Mouse (Mus musculus): ENCODE data around the gene Ip6k1. TPM values are rescaled to one million over a fixed set of nuclear protein-coding genes. Genes with fewer than 3 reads are reported as not detected.

The Ip6k1 gene
- total and polyA plus RNA-seq, 2 experiments from 2014 or later = 25.4 to 102 TPM

GRCm38 (mm10) chr9:108056361-108057261, 54.3 kb downstream of the Ip6k1 start:
- H3K27ac ChIP-seq (ENCODE audit: low read depth) = peak overlapping the region; percentile 27; the same call in 1 of the 2 replicates
- no peaks in the 10 kb centered on the region for H3K27me3 ChIP-seq (ENCODE audit: control insufficient read depth, insufficient read depth, low read length)
- no peak overlapping the region for H3K4me2 ChIP-seq (ENCODE audit: low read depth, low read length)
- no peak overlapping the region for H3K9ac ChIP-seq (replicated peaks; ENCODE audit: low read depth, low read length)
- no peaks in the 10 kb centered on the region; the same call in 1 of the 2 replicates for H3K4me1 ChIP-seq (ENCODE audit: control insufficient read depth, insufficient read depth)
- TF ChIP-seq CTCF (IDR thresholded peaks at IDR 0.05; ENCODE audit: low read depth) (no peak), EP300 (IDR thresholded peaks at IDR 0.05; ENCODE audit: low read depth) (no peak)
- H3K4me3 ChIP-seq (ENCODE audit: low read depth, low read length) = no peak overlapping the region
- peaks cover 67% of the 10 kb centered on the region for H3K36me3 ChIP-seq (replicated peaks; ENCODE audit: control insufficient read depth, insufficient read depth, low read length)
- 84% methylated on average over 28 of the region's 28 CpGs for WGBS
- no peaks in the 10 kb centered on the region for H3K9me3 ChIP-seq (replicated peaks; ENCODE audit: control insufficient read depth, low read length)
- ATAC-seq (ENCODE audit: insufficient read depth, low read depth) (no peak), DNase-seq (ENCODE audit: low spot score) (no peak)

DNA sequence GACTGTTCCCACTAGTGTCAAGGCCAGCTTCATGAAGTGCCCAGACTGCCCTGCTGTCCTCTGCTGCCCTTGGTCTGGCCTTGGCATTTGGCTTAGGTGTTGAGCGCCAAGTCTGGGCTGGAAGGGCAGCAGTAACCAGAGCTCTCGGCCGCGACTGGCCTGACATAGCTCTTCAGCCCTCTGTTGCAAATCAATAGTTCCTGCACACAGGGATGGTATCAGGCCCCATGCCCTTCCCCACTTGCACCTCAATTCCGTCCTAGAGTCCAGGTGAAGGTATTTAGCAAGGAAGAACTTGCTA, 54.9 kb downstream of the Ip6k1 start:
- H3K4me1 ChIP-seq (ENCODE audit: control insufficient read depth, insufficient read depth) = no peaks in the 10 kb centered on the region; the same call in 1 of the 2 replicates
- no peak overlapping the region for H3K4me3 ChIP-seq (ENCODE audit: low read depth, low read length)
- H3K27me3 ChIP-seq (ENCODE audit: control insufficient read depth, insufficient read depth, low read length) = no peaks in the 10 kb centered on the region
- H3K4me2 ChIP-seq (ENCODE audit: low read depth, low read length) = no peak overlapping the region
- no peak for ATAC-seq (ENCODE audit: insufficient read depth, low read depth)
- H3K9ac ChIP-seq (replicated peaks; ENCODE audit: low read depth, low read length) = no peak overlapping the region
- peaks cover 68% of the 10 kb centered on the region for H3K36me3 ChIP-seq (replicated peaks; ENCODE audit: control insufficient read depth, insufficient read depth, low read length)
- peak overlapping the region; percentile 27; the same call in 1 of the 2 replicates for H3K27ac ChIP-seq (ENCODE audit: low read depth)
- no peaks in the 10 kb centered on the region for H3K9me3 ChIP-seq (replicated peaks; ENCODE audit: control insufficient read depth, low read length)
- TF ChIP-seq EP300 (IDR thresholded peaks at IDR 0.05; ENCODE audit: low read depth) (no peak), CTCF (IDR thresholded peaks at IDR 0.05; ENCODE audit: low read depth) (no peak)
- no peak for DNase-seq (ENCODE audit: low spot score)
- WGBS = 58% methylated on average over 5 of the region's 5 CpGs

DNA sequence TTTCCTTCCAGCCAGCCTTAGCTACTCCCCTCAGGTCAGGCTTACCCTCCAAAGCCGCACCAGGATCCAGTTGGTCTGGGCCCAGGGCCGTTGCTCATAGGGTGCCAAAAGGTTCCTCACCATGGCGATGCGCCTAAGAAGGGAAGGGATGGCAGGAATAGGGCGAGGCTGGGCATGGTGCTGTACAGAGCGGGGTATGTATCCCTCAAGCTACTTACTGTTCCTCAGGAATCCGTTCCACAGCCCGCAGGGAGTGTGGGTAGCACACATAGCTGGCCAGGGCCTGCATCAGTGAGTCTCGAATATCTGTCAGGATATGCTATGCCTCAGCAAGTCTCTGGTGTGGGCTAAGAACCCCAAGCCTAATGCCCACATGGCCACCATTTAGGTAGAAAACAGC, 56.0 kb downstream of the Ip6k1 start:
- no peak overlapping the region for H3K9ac ChIP-seq (replicated peaks; ENCODE audit: low read depth, low read length)
- no peaks in the 10 kb centered on the region; the same call in 1 of the 2 replicates for H3K4me1 ChIP-seq (ENCODE audit: control insufficient read depth, insufficient read depth)
- H3K36me3 ChIP-seq (replicated peaks; ENCODE audit: control insufficient read depth, insufficient read depth, low read length) = peaks cover 79% of the 10 kb centered on the region
- TF ChIP-seq CTCF (IDR thresholded peaks at IDR 0.05; ENCODE audit: low read depth) = no peak
- TF ChIP-seq EP300 (IDR thresholded peaks at IDR 0.05; ENCODE audit: low read depth) = no peak
- no peak overlapping the region for H3K4me3 ChIP-seq (ENCODE audit: low read depth, low read length)
- ATAC-seq (ENCODE audit: insufficient read depth, low read depth) (no peak), DNase-seq (ENCODE audit: low spot score) (no peak)
- H3K9me3 ChIP-seq (replicated peaks; ENCODE audit: control insufficient read depth, low read length) = no peaks in the 10 kb centered on the region
- H3K27me3 ChIP-seq (ENCODE audit: control insufficient read depth, insufficient read depth, low read length) = no peaks in the 10 kb centered on the region
- H3K4me2 ChIP-seq (ENCODE audit: low read depth, low read length) = no peak overlapping the region
- 91% methylated on average over 9 of the region's 9 CpGs for WGBS
- H3K27ac ChIP-seq (ENCODE audit: low read depth) = no peak overlapping the region

- H3K9ac ChIP-seq (replicated peaks; ENCODE audit: low read depth, low read length) = no peak overlapping the region
- ATAC-seq (ENCODE audit: insufficient read depth, low read depth) (no peak), DNase-seq (ENCODE audit: low spot score) (no peak)
- no peaks in the 10 kb centered on the region for H3K9me3 ChIP-seq (replicated peaks; ENCODE audit: control insufficient read depth, low read length)
- H3K27me3 ChIP-seq (ENCODE audit: control insufficient read depth, insufficient read depth, low read length) = no peaks in the 10 kb centered on the region
- WGBS = 92% methylated on average over 3 of the region's 3 CpGs
- no peak overlapping the region for H3K27ac ChIP-seq (ENCODE audit: low read depth)
- H3K4me1 ChIP-seq (ENCODE audit: control insufficient read depth, insufficient read depth) = no peaks in the 10 kb centered on the region
- peaks cover 75% of the 10 kb centered on the region for H3K36me3 ChIP-seq (replicated peaks; ENCODE audit: control insufficient read depth, insufficient read depth, low read length)
- no peak overlapping the region for H3K4me3 ChIP-seq (ENCODE audit: low read depth, low read length)
- TF ChIP-seq CTCF (IDR thresholded peaks at IDR 0.05; ENCODE audit: low read depth) (no peak), EP300 (IDR thresholded peaks at IDR 0.05; ENCODE audit: low read depth) (no peak)
- H3K4me2 ChIP-seq (ENCODE audit: low read depth, low read length) = no peak overlapping the region
Observed at GRCm38 (mm10) chr9:108062142-108062541, 59.8 kb downstream of the Ip6k1 start.

- no peak for ATAC-seq (ENCODE audit: insufficient read depth, low read depth)
- H3K9ac ChIP-seq (replicated peaks; ENCODE audit: low read depth, low read length) = no peak overlapping the region
- H3K36me3 ChIP-seq (replicated peaks; ENCODE audit: control insufficient read depth, insufficient read depth, low read length) = peaks cover 67% of the 10 kb centered on the region
Observed at GRCm38 (mm10) chr9:108063361-108063760, 61.1 kb downstream of the Ip6k1 start.

More at GRCm38 (mm10) chr9:108063361-108063760, 61.1 kb downstream of the Ip6k1 start:
- no peak overlapping the region for H3K4me3 ChIP-seq (ENCODE audit: low read depth, low read length)
- H3K27ac ChIP-seq (ENCODE audit: low read depth) = no peak overlapping the region
- 91% methylated on average over 12 of the region's 12 CpGs for WGBS
- H3K4me2 ChIP-seq (ENCODE audit: low read depth, low read length) = no peak overlapping the region
- no peaks in the 10 kb centered on the region for H3K9me3 ChIP-seq (replicated peaks; ENCODE audit: control insufficient read depth, low read length)
- H3K27me3 ChIP-seq (ENCODE audit: control insufficient read depth, insufficient read depth, low read length) = no peaks in the 10 kb centered on the region
- TF ChIP-seq CTCF (IDR thresholded peaks at IDR 0.05; ENCODE audit: low read depth) (no peak), EP300 (IDR thresholded peaks at IDR 0.05; ENCODE audit: low read depth) (no peak)
- DNase-seq (ENCODE audit: low spot score) = no peak
- H3K4me1 ChIP-seq (ENCODE audit: control insufficient read depth, insufficient read depth) = no peaks in the 10 kb centered on the region
